Mouse (Mus musculus) G1E (cell line): ENCODE data around the gene Cnot8.

Source experiments
- CTCF ChIP-seq: IDR thresholded peaks from 2 replicates; pipeline ENCODE4 v1.5.1; 2012; ENCODE audit warnings: low read depth, low read length, inconsistent platforms, mixed read lengths
- GATA1 ChIP-seq: IDR thresholded peaks from 2 replicates; pipeline ENCODE4 v1.6.1; 2012; ENCODE audit warnings: borderline replicate concordance, low read length, inconsistent platforms, mixed read lengths
- POLR2AphosphoS5 ChIP-seq: IDR thresholded peaks from 2 replicates; pipeline ENCODE4 v1.6.1; 2012; ENCODE audit warnings: low read depth, low read length, inconsistent platforms; ENCODE audit not compliant: insufficient replicate concordance

- no peak for TF ChIP-seq CTCF
- TF ChIP-seq GATA1 = no peak
- TF ChIP-seq POLR2AphosphoS5 = no peak
Measured at GRCm38 (mm10) chr11:58132026-58132425, 28.1 kb downstream of the Cnot8 start.
